ENCODE assay signal across 7 mouse cellular contexts in genomic region chr5:101764554-101765347, GRCm38 (mm10). TPM values are rescaled to one million over a fixed set of nuclear protein-coding genes. Genes with fewer than 3 reads are reported as not detected.
DNase-seq lines count a peak whose midpoint lies in the region; ATAC-seq and TF ChIP-seq lines count a peak whose summit lies in the region.

Cds1 (plus strand) TSS chr5:101765130.

- peak within 1 kb of the TSS; percentile 99 for H3K4me2 ChIP-seq in embryonic facial prominence, embryonic 15.5 days (replicated peaks)
- peak within 1 kb of the TSS; percentile 99 for H3K4me2 ChIP-seq in kidney, embryonic 15.5 days
- peak within 1 kb of the TSS; percentile 95 for H3K4me2 ChIP-seq in midbrain, postnatal 0 days (ENCODE audit: low read depth, low read length, poor library complexity, severe bottlenecking)

- H3K27ac ChIP-seq in brown adipose tissue, adult 24 weeks (replicated peaks; ENCODE audit: low read depth, low read length): peak within 1 kb of the TSS; percentile 81
- peak within 1 kb of the TSS; percentile 78 for H3K27ac ChIP-seq in embryonic facial prominence, embryonic 15.5 days (replicated peaks)
- peak within 1 kb of the TSS; percentile 63 for H3K27ac ChIP-seq in heart, embryonic 10.5 days
- H3K27ac ChIP-seq in kidney, embryonic 15.5 days: peak within 1 kb of the TSS; percentile 61
- no peak within 1 kb of the TSS for H3K27ac ChIP-seq in midbrain, postnatal 0 days (ENCODE audit: low read depth, low read length)

- H3K27me3 ChIP-seq in embryonic facial prominence, embryonic 15.5 days: peaks cover 15% of the 10 kb centered on the region
- peaks cover 81% of the 10 kb centered on the region for H3K27me3 ChIP-seq in heart, embryonic 10.5 days (ENCODE audit: insufficient read depth, poor library complexity, severe bottlenecking)
- H3K27me3 ChIP-seq in kidney, embryonic 15.5 days: peaks cover 65% of the 10 kb centered on the region
- peaks cover 33% of the 10 kb centered on the region for H3K27me3 ChIP-seq in midbrain, postnatal 0 days (ENCODE audit: insufficient read depth, low read length)

- no peaks in the 10 kb centered on the region for H3K9me3 ChIP-seq in embryonic facial prominence, embryonic 15.5 days (replicated peaks)
- H3K9me3 ChIP-seq in heart, embryonic 10.5 days: no peaks in the 10 kb centered on the region
- H3K9me3 ChIP-seq in kidney, embryonic 15.5 days (replicated peaks): no peaks in the 10 kb centered on the region
- H3K9me3 ChIP-seq in midbrain, postnatal 0 days (ENCODE audit: low read length): no peaks in the 10 kb centered on the region

- H3K36me3 ChIP-seq in embryonic facial prominence, embryonic 15.5 days: no peaks in the 10 kb centered on the region
- no peaks in the 10 kb centered on the region for H3K36me3 ChIP-seq in heart, embryonic 10.5 days
- no peaks in the 10 kb centered on the region for H3K36me3 ChIP-seq in kidney, embryonic 15.5 days
- no peaks in the 10 kb centered on the region for H3K36me3 ChIP-seq in midbrain, postnatal 0 days (ENCODE audit: insufficient read depth, low read length)

- peak within 1 kb of the TSS; percentile 70 for H3K9ac ChIP-seq in embryonic facial prominence, embryonic 15.5 days
- H3K9ac ChIP-seq in kidney, embryonic 15.5 days: peak within 1 kb of the TSS; percentile 67
- H3K9ac ChIP-seq in midbrain, postnatal 0 days (replicated peaks; ENCODE audit: low read length, poor library complexity, severe bottlenecking): peak within 1 kb of the TSS; percentile 65

- peak within 1 kb of the TSS; percentile 87 for H3K4me3 ChIP-seq in brown adipose tissue, adult 24 weeks (ENCODE audit: insufficient read depth, low read depth, low read length)
- H3K4me3 ChIP-seq in embryonic facial prominence, embryonic 15.5 days (replicated peaks): peak within 1 kb of the TSS; percentile 76
- peak within 1 kb of the TSS; percentile 86 for H3K4me3 ChIP-seq in heart, embryonic 10.5 days
- peak within 1 kb of the TSS; percentile 78 for H3K4me3 ChIP-seq in kidney, embryonic 15.5 days (replicated peaks)
- peak within 1 kb of the TSS; percentile 74 for H3K4me3 ChIP-seq in midbrain, postnatal 0 days (ENCODE audit: low read depth, low read length)

- WGBS in embryonic facial prominence, embryonic 15.5 days: under 1% methylated on average over 80 of the region's 91 CpGs
- under 1% methylated on average over 87 of the region's 91 CpGs for WGBS in heart, embryonic 10.5 days
- under 1% methylated on average over 77 of the region's 91 CpGs for WGBS in kidney, embryonic 15.5 days
- WGBS in midbrain, postnatal 0 days: under 1% methylated on average over 64 of the region's 91 CpGs

- peak; percentile 91 for ATAC-seq in embryonic facial prominence, embryonic 15.5 days (ENCODE audit: insufficient number of reproducible peaks, low FRiP score, low TSS enrichment, low read depth)
- peak; percentile 91 for ATAC-seq in kidney, embryonic 15.5 days (replicated peaks; ENCODE audit: low FRiP score)
- peak; percentile 89 for ATAC-seq in midbrain, postnatal 0 days (ENCODE audit: low FRiP score)

- DNase-seq in heart, embryonic 10.5 days (ENCODE audit: low spot score): peak; percentile 75
- DNase-seq in liver: peak; percentile 61
- peak; percentile 76 for DNase-seq in midbrain, postnatal 0 days (ENCODE audit: low spot score)
- peak; percentile 54 to 66 for DNase-seq in spleen, postnatal 36 days (ENCODE audit: low spot score in 2 of 2)

- TF ChIP-seq CTCF in midbrain, postnatal 0 days (IDR thresholded peaks at IDR 0.05): no peak

- H3K4me1 ChIP-seq in brown adipose tissue, adult 24 weeks (ENCODE audit: control insufficient read depth, insufficient read depth, insufficient read length, low read length): no peaks in the 10 kb centered on the region
- H3K4me1 ChIP-seq in embryonic facial prominence, embryonic 15.5 days: peaks cover 15% of the 10 kb centered on the region
- peaks cover 9% of the 10 kb centered on the region; the same call in 1 of the 2 replicates for H3K4me1 ChIP-seq in heart, embryonic 10.5 days
- H3K4me1 ChIP-seq in kidney, embryonic 15.5 days: peaks cover 22% of the 10 kb centered on the region
- H3K4me1 ChIP-seq in midbrain, postnatal 0 days (ENCODE audit: insufficient read depth, low read length): 0 out of 2 replicates have a peak, but pooled peaks cover 2% of the 10 kb centered on the region

RNA-seq across cellular contexts. Expression of gene Cds1, which starts in this region (rescaled TPM):
- polyA plus RNA-seq in brown adipose tissue, adult 24 weeks (2012; ENCODE audit: insufficient read depth, insufficient read length, missing spikeins): 16.3 and 16.4 TPM in 2 replicates
- polyA plus RNA-seq in embryonic facial prominence, embryonic 15.5 days (2015; fragmentation: Nextera tagmentation; extraction: Ambion mirVana): 13.7 and 19.2 TPM in 2 replicates
- 0.42 and 0.64 TPM in 2 replicates for polyA plus RNA-seq in heart, embryonic 10.5 days (2016; fragmentation: Nextera tagmentation; extraction: Ambion mirVana)
- polyA plus RNA-seq in kidney, embryonic 15.5 days (2015; fragmentation: Nextera tagmentation; extraction: Ambion mirVana): 10.9 and 11.8 TPM in 2 replicates
- 16.2 and 16.9 TPM in 2 replicates for total RNA-seq in midbrain, postnatal 0 days (2014; rRNA removed)
- polyA plus RNA-seq in midbrain, postnatal 0 days (2015; fragmentation: Nextera tagmentation; extraction: Ambion mirVana): 8.7 and 9.2 TPM in 2 replicates

Comparison
In these comparisons a context has a peak if more than half of its experiments do, and no peak if none do; other contexts are left out.
1. Peak in DNase-seq, H3K4me3 ChIP-seq and H3K27ac ChIP-seq in heart, embryonic 10.5 days; RNA of the gene not detected or under 1 TPM.